Mouse (Mus musculus) forebrain, embryonic 10.5 days (tissue): ENCODE measurements around the gene Cactin. TPM values are rescaled to one million over a fixed set of nuclear protein-coding genes. Genes with fewer than 3 reads are reported as not detected.

Experiments
- DNase-seq: peaks from one replicate; pipeline ENCODE4 v3.0.0-alpha.2; 2017; ENCODE audit warnings: low spot score; ENCODE audit errors: extremely low spot score
- H3K27ac ChIP-seq: fragments of 300-500 bp; sonication (generic); 2 replicates; pipeline ENCODE4 v1.5.1; 2016; ENCODE audit warnings: mild to moderate bottlenecking
- H3K27me3 ChIP-seq: fragments of 300-500 bp; sonication (generic); 2 replicates; pipeline ENCODE4 v1.6.1; 2016; ENCODE audit warnings: mild to moderate bottlenecking; ENCODE audit not compliant: poor library complexity, severe bottlenecking
- H3K36me3 ChIP-seq: fragments of 300-500 bp; sonication (generic); replicated peaks from 2 replicates; pipeline ENCODE4 v1.6.1; 2016; ENCODE audit warnings: mild to moderate bottlenecking, moderate library complexity
- H3K4me1 ChIP-seq: fragments of 300-500 bp; sonication (generic); 2 replicates; pipeline ENCODE4 v1.6.1; 2016
- H3K4me3 ChIP-seq: fragments of 300-500 bp; sonication (generic); 2 replicates; pipeline ENCODE4 v1.5.1; 2016; ENCODE audit warnings: mild to moderate bottlenecking, moderate library complexity
- H3K9me3 ChIP-seq: fragments of 300-500 bp; sonication (generic); 2 replicates; pipeline ENCODE4 v1.6.1; 2016; ENCODE audit warnings: mild to moderate bottlenecking, moderate library complexity
- whole genome bisulfite sequencing: fragments of 180-500 bp; shearing (Covaris S2); methylation state at CpG from one replicate; pipeline ENCODE4 v1.1.7; 2016; 5-methylcytosine and 5-hydroxymethylcytosine counted together
- polyA plus RNA-seq: library from polyadenylated mRNA; unstranded; fragments of >200 nt; fragmentation: Nextera tagmentation; extraction: Ambion mirVana; gene quantifications from 2 replicates; pipeline ENCODE4 v1.2.1, GENCODE M21; 2016

Cactin gene
- polyA plus RNA-seq, 1 experiment from 2014 or later: 56.0 TPM

- Histone ChIP-seq H3K4me3 (0 out of 2 replicates have a peak overlapping the region, but pooled peaks have one; percentile 2), H3K9me3 (no peaks in the 10 kb centered on the region), H3K36me3 (peaks cover 15% of the 10 kb centered on the region), H3K4me1 (peaks cover 32% of the 10 kb centered on the region), H3K27me3 (peaks cover 91% of the 10 kb centered on the region), H3K27ac (no peak overlapping the region)
- peak; percentile 73 for DNase-seq
- WGBS: 38% methylated on average over 16 of the region's 16 CpGs
These were observed 20.5 kb downstream of the Cactin start for GRCm38 (mm10) chr10:81341333-81341949.

DNA sequence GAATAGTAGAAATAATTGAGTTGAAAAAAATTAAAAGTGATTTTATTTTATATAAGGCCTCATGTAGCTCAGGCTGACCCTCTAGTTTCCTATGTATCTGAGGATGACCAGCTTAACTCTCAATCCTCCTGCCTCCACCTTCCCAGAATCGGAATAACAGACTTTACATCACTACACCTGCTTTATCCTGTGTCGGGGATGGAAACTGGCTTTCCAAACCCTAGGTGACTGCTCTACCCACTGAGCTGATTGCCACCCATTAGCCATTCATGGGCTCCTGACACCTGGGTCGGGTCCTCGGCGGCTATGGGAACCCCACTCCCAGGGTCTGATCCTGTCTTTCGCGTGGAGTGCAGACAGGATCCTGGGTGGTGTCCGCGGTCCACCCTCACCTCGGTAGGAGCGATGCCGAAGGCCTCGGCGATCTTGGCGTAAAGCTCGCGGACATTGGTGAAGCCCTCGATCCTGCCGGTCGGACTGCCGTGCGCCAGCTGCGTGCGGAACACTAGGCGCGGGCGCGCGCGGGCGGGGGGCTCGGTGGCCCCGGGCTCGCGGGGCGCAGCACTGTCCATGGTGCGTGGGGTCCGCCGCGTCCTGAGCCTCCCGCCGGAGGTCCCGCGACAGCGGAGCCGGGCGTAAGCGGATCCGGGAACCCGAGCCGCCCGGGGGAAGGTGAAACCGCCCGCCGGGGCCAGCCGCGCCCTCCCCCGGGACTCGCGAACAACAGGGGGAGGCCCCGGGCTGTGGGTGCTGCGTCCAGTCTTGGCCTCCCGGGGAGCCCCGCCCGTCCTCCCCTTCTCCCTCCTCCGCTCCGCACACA lies 22.0 kb downstream of the Cactin start, which contains the start of gene Gipc3:
TSS of gene Gipc3 (minus strand) at position 581 of the 820 bp plus-strand sequence.
- H3K27ac ChIP-seq: peak within 1 kb of the TSS; percentile 27

DNA sequence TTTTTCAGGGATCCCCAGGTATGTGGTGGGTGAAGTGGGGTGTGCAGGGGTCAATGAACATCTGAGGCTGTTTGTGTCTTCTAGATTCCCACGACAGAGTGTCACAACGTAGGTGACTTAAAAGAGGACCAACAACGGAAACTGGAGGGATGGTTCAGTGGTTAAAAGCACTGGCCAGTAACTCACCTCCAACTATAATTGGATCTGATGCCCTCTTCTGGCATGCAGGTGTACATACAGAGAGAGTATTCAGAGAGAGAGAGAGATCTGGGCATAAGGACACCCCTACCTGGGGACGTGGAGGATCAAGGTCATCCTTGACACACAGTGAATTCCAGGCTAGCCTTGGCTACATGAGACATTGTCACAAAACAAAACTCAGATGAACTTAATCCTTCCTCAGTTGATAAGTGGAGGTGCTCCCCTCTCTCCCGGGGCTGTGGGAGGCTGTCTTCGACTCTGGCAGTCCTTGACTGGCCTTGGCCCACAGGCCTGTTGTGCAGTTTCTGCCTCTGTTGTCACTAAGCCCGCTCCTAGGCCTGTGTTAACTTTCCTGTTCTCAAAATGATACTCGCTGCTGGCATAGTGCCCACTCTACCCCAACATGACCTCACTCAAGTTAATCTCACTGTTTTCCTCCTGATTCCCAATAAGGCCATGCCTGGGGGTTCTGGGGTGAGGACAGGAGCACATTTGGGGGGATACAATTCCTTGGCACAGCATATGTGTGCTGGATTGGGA lies 23.7 kb downstream of the Cactin start:
- WGBS: 59% methylated on average over 8 of the region's 8 CpGs
- 0 out of 2 replicates have a peak overlapping the region, but pooled peaks have one; percentile 5 for H3K4me3 ChIP-seq
- H3K27me3 ChIP-seq: peaks cover 91% of the 10 kb centered on the region
- peaks cover 38% of the 10 kb centered on the region for H3K36me3 ChIP-seq
- no peak overlapping the region for H3K27ac ChIP-seq
- no peak for DNase-seq
- H3K9me3 ChIP-seq: no peaks in the 10 kb centered on the region
- H3K4me1 ChIP-seq: peaks cover 53% of the 10 kb centered on the region

More for the DNA sequence above, 22.0 kb downstream of the Cactin start, which contains the start of gene Gipc3:
- H3K27me3 ChIP-seq: peaks cover 91% of the 10 kb centered on the region
- H3K36me3 ChIP-seq: peaks cover 27% of the 10 kb centered on the region
- peak; percentile 41 for DNase-seq
- H3K4me3 ChIP-seq: peak within 1 kb of the TSS; percentile 51
- H3K4me1 ChIP-seq: peaks cover 41% of the 10 kb centered on the region
- H3K9me3 ChIP-seq: no peaks in the 10 kb centered on the region
- WGBS: 6% methylated on average over 58 of the region's 67 CpGs

GRCm38 (mm10) chr10:81345162-81345534 lies 24.2 kb downstream of the Cactin start:
- Histone ChIP-seq H3K36me3 (peaks cover 38% of the 10 kb centered on the region), H3K4me1 (peaks cover 58% of the 10 kb centered on the region), H3K4me3 (peak overlapping the region; percentile 5; the same call in 1 of the 2 replicates), H3K27ac (no peak overlapping the region), H3K9me3 (no peaks in the 10 kb centered on the region), H3K27me3 (peaks cover 88% of the 10 kb centered on the region)
- no peak for DNase-seq
- WGBS: 93% methylated on average over 4 of the region's 4 CpGs

GRCm38 (mm10) chr10:81346453-81347067 lies 25.7 kb downstream of the Cactin start:
- H3K36me3 ChIP-seq: peaks cover 38% of the 10 kb centered on the region
- no peaks in the 10 kb centered on the region for H3K9me3 ChIP-seq
- H3K4me1 ChIP-seq: peaks cover 58% of the 10 kb centered on the region
- H3K27me3 ChIP-seq: peaks cover 74% of the 10 kb centered on the region
- peak; percentile 77 for DNase-seq
- peak overlapping the region; percentile 48 for H3K4me3 ChIP-seq
- peak overlapping the region; percentile 67 for H3K27ac ChIP-seq
- WGBS: 4% methylated on average over 55 of the region's 55 CpGs

DNA sequence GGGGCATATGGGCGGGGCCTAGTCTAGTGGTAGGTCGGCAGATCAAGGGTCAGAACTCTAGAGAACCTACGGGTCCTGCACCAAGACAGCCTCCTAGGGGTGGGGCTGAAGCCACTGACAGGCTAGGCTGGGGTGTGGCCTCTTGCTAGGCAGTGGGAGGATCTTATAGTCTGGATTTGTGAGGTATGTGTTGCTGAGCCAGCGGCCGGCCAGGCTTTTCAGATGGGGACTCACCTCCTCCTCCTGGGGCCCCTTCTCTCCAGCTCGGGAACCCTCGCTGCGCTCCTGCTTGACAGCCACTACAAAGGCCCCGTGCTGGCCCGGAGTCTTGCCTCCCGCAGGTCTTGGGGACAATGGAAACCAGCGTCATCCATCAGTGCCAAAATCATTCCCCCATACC lies 28.2 kb downstream of the Cactin start:
- DNase-seq: peak; percentile 48
- 6% methylated on average over 12 of the region's 12 CpGs for WGBS
- H3K27ac ChIP-seq: peak overlapping the region; percentile 95

DNA sequence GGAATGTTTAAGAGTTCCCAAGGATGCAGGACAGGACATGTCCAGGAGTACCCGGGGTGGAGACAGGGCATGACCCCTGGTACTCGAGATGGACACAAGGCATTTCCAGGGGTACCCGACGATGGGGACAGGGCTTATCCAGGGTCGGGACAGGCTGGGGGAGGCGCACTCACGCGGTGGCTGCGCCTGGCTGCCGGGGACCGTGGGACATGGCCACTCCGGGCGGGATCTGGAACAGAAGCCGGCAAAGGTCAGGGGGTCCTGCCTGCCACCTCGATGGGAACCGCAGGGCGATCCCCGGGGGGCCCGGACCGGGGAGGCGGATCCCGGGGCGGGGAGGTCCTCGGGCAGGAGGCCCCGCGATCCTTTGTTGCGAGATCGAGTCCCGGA lies 29.1 kb downstream of the Cactin start:
- peak overlapping the region; percentile 97 for H3K4me3 ChIP-seq
- no peaks in the 10 kb centered on the region for H3K9me3 ChIP-seq
- H3K27ac ChIP-seq: peak overlapping the region; percentile 95
- no peak for DNase-seq
- H3K36me3 ChIP-seq: peaks cover 38% of the 10 kb centered on the region
- H3K27me3 ChIP-seq: peaks cover 40% of the 10 kb centered on the region
- peaks cover 64% of the 10 kb centered on the region for H3K4me1 ChIP-seq
- WGBS: under 1% methylated on average over 29 of the region's 29 CpGs

More for the DNA sequence above, 28.2 kb downstream of the Cactin start:
- H3K4me3 ChIP-seq: peak overlapping the region; percentile 97
- H3K9me3 ChIP-seq: no peaks in the 10 kb centered on the region
- peaks cover 56% of the 10 kb centered on the region for H3K4me1 ChIP-seq
- H3K27me3 ChIP-seq: peaks cover 48% of the 10 kb centered on the region
- H3K36me3 ChIP-seq: peaks cover 38% of the 10 kb centered on the region

- Histone ChIP-seq H3K4me1 (peaks cover 67% of the 10 kb centered on the region), H3K9me3 (no peaks in the 10 kb centered on the region), H3K27me3 (peaks cover 34% of the 10 kb centered on the region), H3K4me3 (peak within 1 kb of the TSS; percentile 97), H3K27ac (peak within 1 kb of the TSS; percentile 95), H3K36me3 (peaks cover 33% of the 10 kb centered on the region)
- WGBS: under 1% methylated on average over 53 of the region's 54 CpGs
- DNase-seq: peak; percentile 100
These were observed 29.6 kb downstream of the Cactin start, which contains the start of gene Hmg20b for GRCm38 (mm10) chr10:81350351-81351063. Hmg20b (minus strand) TSS chr10:81350480.

DNA sequence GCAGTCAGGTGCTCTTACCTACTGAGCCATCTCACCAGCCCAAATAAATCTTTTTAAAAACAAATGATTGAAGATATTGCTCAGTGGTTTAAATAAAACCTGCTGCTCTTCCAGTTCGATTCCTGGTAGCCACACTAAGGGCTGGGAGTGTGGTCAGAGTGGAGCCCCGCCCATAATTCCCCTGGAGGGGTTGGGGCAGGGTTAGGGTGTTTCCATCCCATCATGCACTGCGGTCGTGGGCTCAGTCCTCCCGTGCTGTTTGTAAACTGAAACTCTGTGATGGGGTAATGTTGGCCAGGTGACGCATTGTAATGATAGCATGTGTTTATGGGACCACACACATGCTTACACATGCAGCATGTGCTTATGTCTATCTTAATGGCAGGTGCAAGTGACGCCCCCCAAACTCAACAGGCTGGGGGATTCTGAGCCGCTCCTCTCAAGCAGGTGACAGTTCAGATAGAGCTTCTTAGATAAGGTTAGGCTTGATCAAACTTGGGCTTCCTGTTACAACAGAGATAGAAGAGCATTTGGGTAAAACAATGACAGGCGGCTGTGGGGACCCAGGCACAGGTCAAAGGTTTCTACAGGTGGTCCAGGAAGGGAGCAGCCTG lies 30.9 kb downstream of the Cactin start:
- no peaks in the 10 kb centered on the region for H3K9me3 ChIP-seq
- peaks cover 34% of the 10 kb centered on the region for H3K27me3 ChIP-seq
- peaks cover 21% of the 10 kb centered on the region for H3K36me3 ChIP-seq
- H3K4me1 ChIP-seq: peaks cover 63% of the 10 kb centered on the region
- 25% methylated on average over 9 of the region's 9 CpGs for WGBS
- no peak for DNase-seq
- H3K4me3 ChIP-seq: peak overlapping the region; percentile 0; the same call in 1 of the 2 replicates
- H3K27ac ChIP-seq: no peak overlapping the region

GRCm38 (mm10) chr10:81354738-81355477 lies 34.0 kb downstream of the Cactin start:
- no peak for DNase-seq
- Histone ChIP-seq H3K27me3 (peaks cover 35% of the 10 kb centered on the region), H3K27ac (no peak overlapping the region; the same call in 1 of the 2 replicates), H3K4me3 (no peak overlapping the region), H3K4me1 (peaks cover 64% of the 10 kb centered on the region), H3K36me3 (0 out of 2 replicates have a peak, but pooled peaks cover 1% of the 10 kb centered on the region), H3K9me3 (no peaks in the 10 kb centered on the region)
- WGBS: 60% methylated on average over 9 of the region's 9 CpGs

DNA sequence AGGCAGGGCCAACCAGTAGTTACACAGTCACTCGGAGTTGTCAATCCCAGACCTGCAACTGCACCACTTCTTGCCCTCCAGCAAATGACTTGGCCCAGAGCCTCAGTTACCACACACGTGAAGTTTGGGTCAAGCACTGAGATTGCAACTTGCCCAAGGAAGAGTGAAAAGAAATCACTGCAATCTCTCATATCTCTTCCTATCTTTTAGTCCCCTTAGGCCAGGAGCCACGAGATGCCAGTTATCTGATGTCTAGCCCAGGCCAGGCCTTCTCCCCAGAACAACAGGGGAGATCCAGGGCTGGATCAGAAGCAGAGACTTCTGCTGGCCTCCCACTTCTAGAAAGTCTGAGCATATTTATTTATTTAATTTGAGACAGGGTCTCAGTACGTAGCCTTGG lies 34.6 kb downstream of the Cactin start:
- H3K4me1 ChIP-seq: peaks cover 68% of the 10 kb centered on the region

More for the DNA sequence above, 34.6 kb downstream of the Cactin start:
- 76% methylated on average over 4 of the region's 4 CpGs for WGBS
- no peak for DNase-seq
- Histone ChIP-seq H3K27me3 (peaks cover 37% of the 10 kb centered on the region), H3K27ac (no peak overlapping the region), H3K9me3 (no peaks in the 10 kb centered on the region), H3K36me3 (0 out of 2 replicates have a peak, but pooled peaks cover 3% of the 10 kb centered on the region), H3K4me3 (no peak overlapping the region)
